Mouse (Mus musculus): ENCODE measurements around the gene Entpd6.

DNA sequence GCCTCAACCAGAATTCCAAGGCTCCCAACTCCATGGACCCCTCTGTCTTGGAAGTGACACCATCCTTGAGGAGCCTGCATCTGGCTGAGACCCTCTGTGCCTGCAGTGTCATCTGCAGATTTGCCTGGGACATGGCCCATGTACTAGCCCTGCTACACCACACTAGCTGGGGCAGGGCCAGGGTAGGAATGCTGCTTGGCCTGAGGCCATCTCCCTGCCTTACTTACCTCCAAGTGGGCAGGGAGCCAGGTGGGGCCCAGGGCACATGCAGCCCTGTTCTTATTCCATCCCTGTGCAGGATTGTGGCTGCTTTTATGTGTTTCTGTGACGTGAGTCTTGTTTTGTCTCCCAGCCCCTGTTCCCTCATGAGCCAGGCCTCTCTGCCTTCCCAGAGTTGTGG is 21.9 kb downstream of the Entpd6 start:
- no peak for TF ChIP-seq CTCF (IDR thresholded peaks at IDR 0.05; ENCODE audit: low read depth, low read length)
- no peak for TF ChIP-seq POLR2A (IDR thresholded peaks at IDR 0.05; ENCODE audit: extremely low read depth, insufficient read depth, low read length)

Data from liver, adult 2 months (tissue).